Mouse (Mus musculus) liver, adult 2 months (tissue): ENCODE measurements around the gene Ddr2.

Experiments used
- CTCF ChIP-seq: fragments of 200-500 bp; IDR thresholded peaks from 2 replicates; pipeline ENCODE4 v1.5.1; 2011; ENCODE audit warnings: low read depth, low read length, control low read depth
- POLR2A ChIP-seq: fragments of 200-500 bp; IDR thresholded peaks from 2 replicates; pipeline ENCODE4 v1.6.1; 2011; ENCODE audit warnings: low read length, control low read depth; ENCODE audit not compliant: insufficient read depth; ENCODE audit errors: extremely low read depth

DNA sequence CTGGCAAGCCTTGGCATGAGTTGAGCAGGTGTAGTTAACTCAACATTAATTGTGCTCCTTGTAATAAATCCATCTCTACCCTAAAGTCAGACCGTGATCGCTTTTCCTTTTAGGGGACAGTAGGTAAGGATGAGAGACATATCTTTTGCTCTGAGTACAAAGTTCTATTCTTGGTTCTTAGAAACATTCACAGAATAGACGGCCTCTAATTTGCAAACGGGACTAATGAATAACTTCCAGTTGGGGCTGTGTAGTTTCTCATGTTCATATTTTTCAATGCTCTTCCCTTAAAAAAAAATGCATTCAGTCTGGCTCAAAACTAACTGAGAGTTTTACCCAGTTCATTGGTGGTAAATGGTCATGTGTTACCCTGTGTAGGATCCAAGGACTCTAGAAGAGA lies 139.6 kb downstream of the Ddr2 start:
- TF ChIP-seq POLR2A (no peak), CTCF (no peak)
